Mouse (Mus musculus) MEL (cell line): ENCODE measurements around the gene Hsf4. TPM values are rescaled to one million over a fixed set of nuclear protein-coding genes. Genes with fewer than 3 reads are reported as not detected.

ENCODE experiments used
- DNase-seq: peaks from one replicate; pipeline ENCODE4 v3.0.0; 2011; ENCODE audit warnings: low read depth, low spot score
- H3K27ac ChIP-seq: 2 replicates; pipeline ENCODE4 v1.5.1; 2012; ENCODE audit warnings: low read depth, mild to moderate bottlenecking, control low read depth, low read length, moderate library complexity; ENCODE audit not compliant: control insufficient read depth
- H3K27me3 ChIP-seq, 2 experiments: fragments of 150-350 bp in 1 of 2; sonication (generic) in 1 of 2; 2 replicates each; pipeline ENCODE4 v1.6.1; 2012; ENCODE audit warnings: low read length in 2 of 2, mild to moderate bottlenecking in 2 of 2, improper control_type of control experiment in 1 of 2, moderate library complexity in 1 of 2; ENCODE audit not compliant: insufficient read depth in 2 of 2, control insufficient read depth in 1 of 2
- H3K36me3 ChIP-seq, 2 experiments: 2 replicates each; pipeline ENCODE4 v1.6.1; 2012 to 2014; ENCODE audit warnings: low read length in 2 of 2, improper control_type of control experiment in 1 of 2, inconsistent platforms in 1 of 2, mild to moderate bottlenecking in 1 of 2; ENCODE audit not compliant: insufficient read depth in 2 of 2, control insufficient read depth in 1 of 2
- H3K4me1 ChIP-seq, 2 experiments: fragments of 150-350 bp in 1 of 2; sonication (generic) in 1 of 2; 2 replicates each; pipeline ENCODE4 v1.6.1; 2012; ENCODE audit warnings: low read length in 2 of 2, improper control_type of control experiment in 1 of 2, mild to moderate bottlenecking in 1 of 2; ENCODE audit not compliant: insufficient read depth in 2 of 2, control insufficient read depth in 1 of 2
- H3K4me3 ChIP-seq, 2 experiments: fragments of 150-350 bp in 1 of 2; sonication (generic) in 1 of 2; 2 replicates each; pipeline ENCODE4 v1.5.1; 2012; ENCODE audit warnings: low read depth in 2 of 2, low read length in 2 of 2, mild to moderate bottlenecking in 2 of 2, moderate library complexity in 2 of 2, control low read depth in 1 of 2, improper control_type of control experiment in 1 of 2; ENCODE audit not compliant: control insufficient read depth in 1 of 2, insufficient read depth in 1 of 2
- H3K79me2 ChIP-seq: 2 replicates; pipeline ENCODE4 v1.6.1; 2012; ENCODE audit warnings: mild to moderate bottlenecking, low read length, moderate library complexity; ENCODE audit not compliant: control insufficient read depth, poor library complexity, insufficient read depth
- H3K9ac ChIP-seq: 2 replicates; pipeline ENCODE4 v1.6.1; 2012; ENCODE audit warnings: low read depth, mild to moderate bottlenecking, control low read depth, low read length, moderate library complexity; ENCODE audit not compliant: control insufficient read depth, poor library complexity, severe bottlenecking
- H3K9me3 ChIP-seq: fragments of 150-350 bp; sonication (generic); replicated peaks from 2 replicates; pipeline ENCODE4 v1.6.1; 2012; ENCODE audit warnings: mild to moderate bottlenecking, low read length, improper control_type of control experiment, moderate library complexity; ENCODE audit not compliant: insufficient read depth
- BHLHE40 ChIP-seq: IDR thresholded peaks from 2 replicates; pipeline ENCODE4 v1.6.1; 2012; ENCODE audit warnings: low read depth, mild to moderate bottlenecking, inconsistent platforms, low read length, improper control_type of control experiment, borderline replicate concordance
- CHD1 ChIP-seq: IDR thresholded peaks from 2 replicates; pipeline ENCODE4 v1.6.1; 2012; ENCODE audit warnings: low read depth, mild to moderate bottlenecking, inconsistent platforms, low read length, improper control_type of control experiment
- CTCF ChIP-seq, 3 experiments: IDR thresholded peaks in 2 of 3; conservative IDR thresholded peaks in 1 of 3; 2 replicates each; pipeline ENCODE4 v1.5.1; 2011 to 2012; ENCODE audit warnings: low read length in 3 of 3, low read depth in 2 of 3, mild to moderate bottlenecking in 2 of 3, improper control_type of control experiment in 1 of 3, inconsistent platforms in 1 of 3, mixed read lengths in 1 of 3, moderate library complexity in 1 of 3; ENCODE audit not compliant: control insufficient read depth in 1 of 3, insufficient read depth in 1 of 3, poor library complexity in 1 of 3, severe bottlenecking in 1 of 3
- ELF1 ChIP-seq: IDR thresholded peaks from 2 replicates; pipeline ENCODE4 v1.6.1; 2014; ENCODE audit warnings: low read depth, mild to moderate bottlenecking, inconsistent platforms, low read length, improper control_type of control experiment, moderate library complexity
- ETS1 ChIP-seq: IDR thresholded peaks from 2 replicates; pipeline ENCODE4 v1.6.1; 2012; ENCODE audit warnings: low read depth, mild to moderate bottlenecking, inconsistent platforms, low read length, improper control_type of control experiment, moderate library complexity
- GABPA ChIP-seq: IDR thresholded peaks from 2 replicates; pipeline ENCODE4 v1.6.1; 2012; ENCODE audit warnings: low read depth, mild to moderate bottlenecking, inconsistent platforms, low read length, improper control_type of control experiment, moderate library complexity
- GATA1 ChIP-seq: IDR thresholded peaks from 2 replicates; pipeline ENCODE4 v1.6.1; 2011; ENCODE audit warnings: low read depth, low read length, improper control_type of control experiment
- JUND ChIP-seq: IDR thresholded peaks from 2 replicates; pipeline ENCODE4 v1.6.1; 2011; ENCODE audit warnings: low read depth, mild to moderate bottlenecking, improper control_type of control experiment, low read length
- KAT2A ChIP-seq: conservative IDR thresholded peaks from 2 replicates; pipeline ENCODE4 v1.6.1; 2012; ENCODE audit warnings: low read depth, low read length, improper control_type of control experiment, inconsistent platforms
- MAX ChIP-seq: IDR thresholded peaks from 2 replicates; pipeline ENCODE4 v1.6.1; 2011; ENCODE audit warnings: low read length, improper control_type of control experiment
- MAZ ChIP-seq: IDR thresholded peaks from 2 replicates; pipeline ENCODE4 v1.6.1; 2012; ENCODE audit warnings: low read depth, mild to moderate bottlenecking, inconsistent platforms, low read length, improper control_type of control experiment
- MEF2A ChIP-seq: IDR thresholded peaks from 2 replicates; pipeline ENCODE4 v1.6.1; 2014; ENCODE audit warnings: low read depth, mild to moderate bottlenecking, inconsistent platforms, low read length, improper control_type of control experiment; ENCODE audit not compliant: poor library complexity, insufficient replicate concordance, severe bottlenecking; ENCODE audit errors: extremely low read depth
- MXI1 ChIP-seq: IDR thresholded peaks from 2 replicates; pipeline ENCODE4 v1.6.1; 2011; ENCODE audit warnings: mild to moderate bottlenecking, low read depth, low read length, improper control_type of control experiment
- MYB ChIP-seq: IDR thresholded peaks from 2 replicates; pipeline ENCODE4 v1.6.1; 2011; ENCODE audit warnings: mild to moderate bottlenecking, low read depth, low read length, improper control_type of control experiment
- NRF1 ChIP-seq: IDR thresholded peaks from 2 replicates; pipeline ENCODE4 v1.6.1; 2014; ENCODE audit warnings: low read depth, mild to moderate bottlenecking, inconsistent platforms, low read length, improper control_type of control experiment, moderate library complexity; ENCODE audit not compliant: poor library complexity, insufficient read depth, severe bottlenecking
- POLR2AphosphoS2 ChIP-seq: IDR thresholded peaks from 2 replicates; pipeline ENCODE4 v1.6.1; 2011; ENCODE audit warnings: low read length, improper control_type of control experiment
- POLR2AphosphoS5 ChIP-seq: IDR thresholded peaks from 2 replicates; pipeline ENCODE4 v1.6.1; 2012; ENCODE audit warnings: low read depth, borderline replicate concordance, mild to moderate bottlenecking, inconsistent platforms, low read length, moderate library complexity, mixed read lengths
- RCOR1 ChIP-seq: IDR thresholded peaks from 2 replicates; pipeline ENCODE4 v1.6.1; 2012; ENCODE audit warnings: low read depth, mild to moderate bottlenecking, inconsistent platforms, low read length, improper control_type of control experiment
- TBP ChIP-seq: IDR thresholded peaks from 2 replicates; pipeline ENCODE4 v1.8.0; 2011; ENCODE audit warnings: low read depth, low read length, improper control_type of control experiment
- TCF12 ChIP-seq: IDR thresholded peaks from 2 replicates; pipeline ENCODE4 v1.6.1; 2014; ENCODE audit warnings: low read depth, mild to moderate bottlenecking, inconsistent platforms, low read length, improper control_type of control experiment, moderate library complexity
- UBTF ChIP-seq: IDR thresholded peaks from 2 replicates; pipeline ENCODE4 v1.6.1; 2012; ENCODE audit warnings: low read depth, mild to moderate bottlenecking, inconsistent platforms, low read length, improper control_type of control experiment, moderate library complexity, borderline replicate concordance; ENCODE audit not compliant: insufficient read depth
- ZC3H11A ChIP-seq: IDR thresholded peaks from 2 replicates; pipeline ENCODE4 v1.6.1; 2012; ENCODE audit warnings: low read depth, mild to moderate bottlenecking, inconsistent platforms, low read length, improper control_type of control experiment
- ZKSCAN1 ChIP-seq: IDR thresholded peaks from 2 replicates; pipeline ENCODE4 v1.6.1; 2012; ENCODE audit warnings: low read depth, mild to moderate bottlenecking, inconsistent platforms, low read length, improper control_type of control experiment, moderate library complexity
- polyA plus RNA-seq, 2 experiments: library from polyadenylated mRNA; stranded (reverse) in 1 of 2; unstranded in 1 of 2; fragments of >175 nt in 1 of 2; fragments of >200 nt in 1 of 2; gene quantifications; 2 replicates each; pipeline versions ENCODE4 v1.2.1 to v1.2.4; 2012; ENCODE audit warnings: low replicate concordance in 2 of 2, low read depth in 1 of 2; ENCODE audit not compliant: insufficient read length in 2 of 2, insufficient read depth in 1 of 2, missing spikeins in 1 of 2
- total RNA-seq: library from RNA; depleted of rRNA; stranded (reverse); fragments of 300-350 nt; gene quantifications from 2 replicates; pipeline ENCODE4 v1.2.3, GENCODE M21; 2012

Gene Hsf4
- total and polyA plus RNA-seq, 3 experiments = 1.7 to 7.1 TPM; not detected in 1

- TF ChIP-seq ZKSCAN1 (no peak), POLR2AphosphoS5 (no peak), GABPA (no peak)
Observed at GRCm38 (mm10) chr8:105297511-105298192, 28.1 kb downstream of the Hsf4 start, which contains the start of gene E2f4 (continued).

GRCm38 (mm10) chr8:105298351-105299252, 29.0 kb downstream of the Hsf4 start:
- peaks cover 11 to 34% of the 10 kb centered on the region in 2 experiments for H3K4me1 ChIP-seq
- H3K79me2 ChIP-seq = peaks cover 34% of the 10 kb centered on the region
- peak overlapping the region; percentile 70 for H3K27ac ChIP-seq
- DNase-seq = peak; percentile 55
- no peak for TF ChIP-seq RCOR1
- TF ChIP-seq ETS1 = no peak; the same call in 1 of the 2 replicates
- no peak for TF ChIP-seq TBP
- peak; percentile 36; the same call in 1 of the 2 replicates for TF ChIP-seq MAX
- TF ChIP-seq ELF1 = no peak
- TF ChIP-seq CTCF (IDR thresholded peaks at IDR 0.05 in 2 of 3, conservative IDR thresholded peaks at IDR 0.05 in 1 of 3; ENCODE audit: control insufficient read depth in 1 of 3, insufficient read depth in 1 of 3, low read depth in 2 of 3, low read length in 3 of 3, poor library complexity in 1 of 3, severe bottlenecking in 1 of 3) = no peak
- TF ChIP-seq MYB = no peak
- peak; percentile 61; the same call in 1 of the 2 replicates for TF ChIP-seq MXI1
- no peak for TF ChIP-seq JUND
- H3K4me3 ChIP-seq = peak overlapping the region; percentile 86
- H3K36me3 ChIP-seq = peaks cover 18 to 38% of the 10 kb centered on the region in 2 experiments
- H3K27me3 ChIP-seq = no peaks in the 10 kb centered on the region
- peak overlapping the region; percentile 97 for H3K9ac ChIP-seq
- no peaks in the 10 kb centered on the region for H3K9me3 ChIP-seq

- Histone ChIP-seq H3K27me3 (no peaks in the 10 kb centered on the region), H3K79me2 (peaks cover 34% of the 10 kb centered on the region), H3K4me3 (peak overlapping the region; percentile 0 to 12; a peak in 1 of 4 replicates), H3K9ac (peak overlapping the region; percentile 16), H3K4me1 (peaks cover 11 to 46% of the 10 kb centered on the region in 2 experiments), H3K27ac (peak overlapping the region; percentile 51), H3K9me3 (no peaks in the 10 kb centered on the region), H3K36me3 (peaks cover 18 to 48% of the 10 kb centered on the region in 2 experiments)
- peak; percentile 56 for DNase-seq
- peak; percentile 74; the same call in 1 of the 2 replicates for TF ChIP-seq TCF12
- no peak for TF ChIP-seq KAT2A
- no peak for TF ChIP-seq MYB
- no peak for TF ChIP-seq NRF1
- TF ChIP-seq POLR2AphosphoS5 = no peak
- no peak for TF ChIP-seq MAZ
- no peak for TF ChIP-seq POLR2AphosphoS2
- TF ChIP-seq TBP = no peak
- no peak for TF ChIP-seq BHLHE40
- TF ChIP-seq MXI1 = no peak
- TF ChIP-seq MEF2A = no peak
- 0 out of 2 replicates have a peak, but pooled peaks have one; percentile 8 for TF ChIP-seq CHD1
- TF ChIP-seq ZC3H11A = no peak
- TF ChIP-seq ETS1 = peak; percentile 15; the same call in 1 of the 2 replicates
- TF ChIP-seq GATA1 = peak; percentile 66
- TF ChIP-seq GABPA = no peak
- no peak for TF ChIP-seq MAX
- no peak for TF ChIP-seq UBTF
Observed at GRCm38 (mm10) chr8:105299962-105300361, 30.4 kb downstream of the Hsf4 start.
